Mouse (Mus musculus) liver, adult 2 months (tissue): ENCODE measurements at regions not wholly inside any gene's neighbourhood (a gene's known extent, or its start where the extent isn't known, plus 50 kb on each side); places are given as distances from the start of the nearest gene placed in this dataset.

Source experiments
- CTCF ChIP-seq: fragments of 200-500 bp; IDR thresholded peaks from 2 replicates; pipeline ENCODE4 v1.5.1; 2011; ENCODE audit warnings: low read depth, low read length, control low read depth
- POLR2A ChIP-seq: fragments of 200-500 bp; IDR thresholded peaks from 2 replicates; pipeline ENCODE4 v1.6.1; 2011; ENCODE audit warnings: low read length, control low read depth; ENCODE audit not compliant: insufficient read depth; ENCODE audit errors: extremely low read depth

- TF ChIP-seq POLR2A (no peak), CTCF (no peak)
These were observed 351.3 kb downstream of the Rps24 start for GRCm38 (mm10) chr14:24838219-24838618.
